Mouse (Mus musculus): ENCODE results near the gene Gpx8.

- no peak for TF ChIP-seq POLR2A (IDR thresholded peaks at IDR 0.05; ENCODE audit: control insufficient read depth, extremely low read depth, insufficient read depth, low read length, poor library complexity)
- TF ChIP-seq CTCF (IDR thresholded peaks at IDR 0.05; ENCODE audit: borderline replicate concordance, control insufficient read depth, extremely low read depth, insufficient read depth, low read length, poor library complexity), result no peak
Measured at GRCm38 (mm10) chr13:113055826-113056225, 9.6 kb upstream of the Gpx8 start.
